Mouse (Mus musculus) gastrocnemius, adult 18-20 months (tissue): Measurements from ENCODE around the gene Gm2237. TPM values are rescaled to one million over a fixed set of nuclear protein-coding genes. Genes with fewer than 3 reads are reported as not detected.
"Not testable (repeated sequence)": the region's sequence is repeated elsewhere in the genome, so short reads cannot be mapped to it uniquely, and the experiment has no call there.

Source experiments
- DNase-seq: peaks from one replicate; pipeline ENCODE4 v3.0.0; 2021; ENCODE audit warnings: low spot score
- long read RNA-seq, 2 experiments: library from polyadenylated mRNA; stranded (forward); transcript quantifications; one replicate each; pipeline ENCODE4 v2.0.0; 2021
- total RNA-seq, 2 experiments: library from RNA; stranded (reverse); gene quantifications; 2 replicates each; pipeline ENCODE4 v1.2.3; 2021

The Gm2237 gene
- under 1 TPM in 1 of 2 experiments, not detected in 1; 0.40 TPM for total RNA-seq
- long read RNA-seq, experiment 1: 0 reads
- long read RNA-seq, experiment 2: 0 reads

DNA sequence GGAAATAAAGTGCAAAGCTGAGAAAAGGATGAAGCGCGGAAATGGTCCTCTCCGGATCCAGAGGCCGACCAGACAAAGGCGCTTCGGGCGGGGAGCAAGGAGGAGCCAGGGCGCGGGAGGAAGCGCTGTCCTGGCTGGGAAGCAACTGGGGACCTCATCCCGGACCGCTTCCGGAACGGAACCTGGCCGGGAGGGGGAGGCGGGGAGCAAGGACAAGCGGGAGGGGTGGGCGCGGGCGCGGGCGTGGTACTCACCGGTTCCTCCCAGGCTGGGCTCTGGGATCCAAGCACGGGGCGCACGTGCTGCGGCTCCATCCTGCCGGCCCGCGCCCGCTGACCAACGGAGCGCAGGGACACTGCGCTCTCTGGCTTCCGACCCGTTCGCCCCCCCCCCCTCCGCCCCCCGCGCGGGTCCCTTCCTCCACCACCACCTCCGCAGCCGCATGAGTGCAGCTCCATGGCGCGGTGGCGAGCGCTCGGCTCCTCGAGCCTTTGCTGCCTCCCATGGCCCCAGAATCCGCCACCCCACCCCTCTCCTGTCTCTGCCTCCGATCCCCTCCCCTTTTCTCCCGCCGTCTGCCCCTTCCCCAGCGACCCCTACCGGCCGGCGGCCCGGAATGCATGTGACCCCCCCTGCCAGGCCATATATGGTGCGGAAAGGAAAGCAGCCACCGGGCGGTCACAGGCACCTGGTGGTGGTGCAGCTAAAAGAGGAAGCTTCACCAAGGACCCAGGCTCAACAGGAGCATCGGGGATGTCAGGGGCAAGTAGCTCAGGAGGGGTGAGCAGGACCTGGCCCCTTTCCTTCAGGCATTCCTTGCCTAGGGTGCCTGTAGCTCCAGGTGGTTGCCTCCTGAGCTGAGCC, at the start of gene Gm2237:
TSS of gene Gm2237 (minus strand) at position 332 of the 864 bp plus-strand sequence.
- not testable (repeated sequence) for DNase-seq

DNA sequence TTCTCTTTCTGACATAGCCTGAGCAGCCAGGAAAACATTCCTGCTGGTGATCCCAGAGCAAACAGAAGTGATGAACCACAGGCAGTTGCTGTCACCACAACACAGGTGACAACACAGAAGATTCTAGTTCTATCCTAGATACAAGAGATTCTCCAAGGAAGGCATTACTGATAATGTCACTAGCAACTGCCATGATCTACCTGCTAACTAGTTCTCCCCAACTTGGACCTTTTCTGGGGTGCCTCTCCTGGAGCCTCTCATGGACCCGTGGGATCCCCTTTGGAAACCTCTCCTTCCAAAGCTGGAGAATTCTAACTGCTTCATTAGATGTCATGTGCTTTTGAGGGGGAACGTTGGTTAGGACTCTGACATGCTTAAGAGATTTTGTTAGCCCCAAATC, 17.5 kb upstream of the Gm2237 start, which contains the start of gene Gm5458:
TSS of gene Gm5458 (minus strand) at position 101 of the 400 bp plus-strand sequence.
- DNase-seq: not testable (repeated sequence)

DNA sequence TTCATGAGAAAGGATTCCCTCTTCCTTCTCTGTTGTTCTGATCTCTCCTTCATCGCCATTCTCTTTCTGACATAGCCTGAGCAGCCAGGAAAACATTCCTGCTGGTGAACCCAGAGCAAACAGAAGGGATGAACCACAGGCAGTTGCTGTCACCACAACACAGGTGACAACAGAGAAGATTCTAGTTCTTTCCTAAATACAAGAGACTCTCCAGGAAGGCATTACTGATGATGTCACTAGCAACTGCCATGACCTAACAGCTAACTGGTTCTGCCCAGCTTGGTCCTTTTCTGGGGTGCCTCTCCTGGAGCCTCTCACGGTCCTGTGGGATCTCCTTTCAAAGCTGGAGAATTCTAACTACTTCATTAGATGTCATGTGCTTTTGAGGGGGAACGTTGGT, 35.1 kb downstream of the Gm2237 start, which contains the start of gene Gm2244:
TSS of gene Gm2244 (minus strand) at position 101 of the 400 bp plus-strand sequence.
- not testable (repeated sequence) for DNase-seq

Other genes starting within 250 kb of the Gm2237 start
- not detected for gene Gm21738, start 166.2 kb downstream of the Gm2237 start, total RNA-seq
- not detected for gene Gm2244, start 35.2 kb downstream of the Gm2237 start, total RNA-seq
- gene Gm5458, start 17.4 kb upstream of the Gm2237 start, total RNA-seq: not detected
- 1 to 10 TPM; 5.5 to 7.1 TPM for gene Nid2, start 166.1 kb upstream of the Gm2237 start, total RNA-seq
- 10 to 100 TPM; 84.3 to 88.5 TPM for gene Rtraf, start 238.7 kb upstream of the Gm2237 start, total RNA-seq